Mouse (Mus musculus) stomach, embryonic 15.5 days (tissue): ENCODE data around the gene Znfx1. TPM values are rescaled to one million over a fixed set of nuclear protein-coding genes. Genes with fewer than 3 reads are reported as not detected.

ENCODE experiments used
- ATAC-seq: fragments of 200-750 bp; cut with Nextera tagmentation; 2 replicates; pipeline ENCODE4 v1.8.0; 2017; ENCODE audit warnings: low read depth, moderate number of reproducible peaks, moderate TSS enrichment; ENCODE audit not compliant: insufficient read depth, low FRiP score
- H3K27ac ChIP-seq: fragments of 300-500 bp; sonication (generic); 2 replicates; pipeline ENCODE4 v1.5.1; 2015; ENCODE audit warnings: mild to moderate bottlenecking, inconsistent platforms
- H3K27me3 ChIP-seq: fragments of 300-500 bp; sonication (generic); replicated peaks from 2 replicates; pipeline ENCODE4 v1.6.1; 2015; ENCODE audit warnings: inconsistent platforms
- H3K36me3 ChIP-seq: fragments of 300-500 bp; sonication (generic); 2 replicates; pipeline ENCODE4 v1.6.1; 2015; ENCODE audit warnings: inconsistent platforms
- H3K4me1 ChIP-seq: fragments of 300-500 bp; sonication (generic); 2 replicates; pipeline ENCODE4 v1.6.1; 2015; ENCODE audit warnings: inconsistent platforms
- H3K4me2 ChIP-seq: fragments of 300-500 bp; sonication (generic); 2 replicates; pipeline ENCODE4 v1.6.1; 2015; ENCODE audit warnings: mild to moderate bottlenecking, inconsistent platforms
- H3K4me3 ChIP-seq: fragments of 300-500 bp; sonication (generic); replicated peaks from 2 replicates; pipeline ENCODE4 v1.5.1; 2015; ENCODE audit warnings: inconsistent platforms
- H3K9ac ChIP-seq: fragments of 300-500 bp; sonication (generic); 2 replicates; pipeline ENCODE4 v1.6.1; 2015; ENCODE audit warnings: inconsistent platforms
- H3K9me3 ChIP-seq: fragments of 300-500 bp; sonication (generic); 2 replicates; pipeline ENCODE4 v1.6.1; 2016; ENCODE audit warnings: inconsistent platforms
- WGBS: fragments of 180-500 bp; shearing (Covaris S2); methylation state at CpG from one replicate; pipeline ENCODE4 v1.1.7; 2015; 5-methylcytosine and 5-hydroxymethylcytosine counted together
- polyA plus RNA-seq: library from polyadenylated mRNA; unstranded; fragments of >200 nt; fragmentation: Nextera tagmentation; extraction: Ambion mirVana; gene quantifications from 2 replicates; pipeline ENCODE4 v1.2.1, GENCODE M21; 2015

Gene Znfx1
- polyA plus RNA-seq, 1 experiment from 2014 or later: 7.9 TPM

GRCm38 (mm10) chr2:167006355-167006754 is 56.5 kb downstream of the Znfx1 start:
- Histone ChIP-seq H3K4me3 (no peak overlapping the region), H3K4me1 (0 out of 2 replicates have a peak, but pooled peaks cover 4% of the 10 kb centered on the region), H3K27ac (no peak overlapping the region), H3K4me2 (no peak overlapping the region), H3K9ac (no peak overlapping the region), H3K36me3 (no peaks in the 10 kb centered on the region), H3K27me3 (no peaks in the 10 kb centered on the region), H3K9me3 (no peaks in the 10 kb centered on the region)
- 74% methylated on average over 2 of the region's 2 CpGs for WGBS
- no peak for ATAC-seq

GRCm38 (mm10) chr2:167004099-167004854 is 58.5 kb downstream of the Znfx1 start:
- H3K9ac ChIP-seq: no peak overlapping the region
- no peak for ATAC-seq
- no peak overlapping the region for H3K4me2 ChIP-seq
- H3K27ac ChIP-seq: no peak overlapping the region
- no peaks in the 10 kb centered on the region for H3K36me3 ChIP-seq
- 0 out of 2 replicates have a peak, but pooled peaks cover 4% of the 10 kb centered on the region for H3K4me1 ChIP-seq
- 36% methylated on average over 8 of the region's 8 CpGs for WGBS
- H3K27me3 ChIP-seq: no peaks in the 10 kb centered on the region
- no peaks in the 10 kb centered on the region for H3K9me3 ChIP-seq
- H3K4me3 ChIP-seq: no peak overlapping the region

GRCm38 (mm10) chr2:167001486-167001885 is 61.3 kb downstream of the Znfx1 start:
- H3K9ac ChIP-seq: no peak overlapping the region
- ATAC-seq: no peak

GRCm38 (mm10) chr2:166996533-166996894 is 66.3 kb downstream of the Znfx1 start:
- peak; percentile 17; the same call in 1 of the 2 replicates for ATAC-seq

More at GRCm38 (mm10) chr2:167001486-167001885, 61.3 kb downstream of the Znfx1 start:
- H3K4me2 ChIP-seq: no peak overlapping the region
- H3K36me3 ChIP-seq: no peaks in the 10 kb centered on the region
- 0 out of 2 replicates have a peak, but pooled peaks cover 4% of the 10 kb centered on the region for H3K4me1 ChIP-seq
- H3K4me3 ChIP-seq: no peak overlapping the region
- H3K9me3 ChIP-seq: no peaks in the 10 kb centered on the region
- H3K27me3 ChIP-seq: no peaks in the 10 kb centered on the region
- 78% methylated on average over 9 of the region's 9 CpGs for WGBS
- H3K27ac ChIP-seq: no peak overlapping the region

GRCm38 (mm10) chr2:166995796-166996532 is 66.9 kb downstream of the Znfx1 start, which contains the start of gene Stau1:
Gene Stau1, minus strand, starts transcription at chr2:166996299.
- H3K9ac ChIP-seq: peak within 1 kb of the TSS; percentile 98
- ATAC-seq: peak; percentile 100
- H3K4me3 ChIP-seq: peak within 1 kb of the TSS; percentile 95
- H3K9me3 ChIP-seq: no peaks in the 10 kb centered on the region
- under 1% methylated on average over 74 of the region's 88 CpGs for WGBS
- no peaks in the 10 kb centered on the region for H3K36me3 ChIP-seq
- H3K4me2 ChIP-seq: peak within 1 kb of the TSS; percentile 90
- H3K27ac ChIP-seq: peak within 1 kb of the TSS; percentile 97
- no peaks in the 10 kb centered on the region for H3K27me3 ChIP-seq
- H3K4me1 ChIP-seq: peaks cover 20% of the 10 kb centered on the region

More at GRCm38 (mm10) chr2:166996533-166996894, 66.3 kb downstream of the Znfx1 start:
- WGBS: 36% methylated on average over 8 of the region's 8 CpGs
- peaks cover 20% of the 10 kb centered on the region for H3K4me1 ChIP-seq
- no peaks in the 10 kb centered on the region for H3K9me3 ChIP-seq
- H3K4me2 ChIP-seq: peak overlapping the region; percentile 52
- H3K4me3 ChIP-seq: peak overlapping the region; percentile 95
- H3K9ac ChIP-seq: no peak overlapping the region
- peak overlapping the region; percentile 55 for H3K27ac ChIP-seq
- no peaks in the 10 kb centered on the region for H3K27me3 ChIP-seq
- H3K36me3 ChIP-seq: no peaks in the 10 kb centered on the region

GRCm38 (mm10) chr2:166995021-166995795 is 67.6 kb downstream of the Znfx1 start:
- peak; percentile 14; the same call in 1 of the 2 replicates for ATAC-seq
- 2% methylated on average over 28 of the region's 28 CpGs for WGBS
- peak overlapping the region; percentile 95 for H3K4me3 ChIP-seq

GRCm38 (mm10) chr2:166991945-166992344 is 70.9 kb downstream of the Znfx1 start:
- no peak overlapping the region for H3K4me2 ChIP-seq
- no peak overlapping the region for H3K27ac ChIP-seq
- ATAC-seq: no peak
- H3K9me3 ChIP-seq: no peaks in the 10 kb centered on the region
- H3K27me3 ChIP-seq: no peaks in the 10 kb centered on the region
- no peak overlapping the region for H3K4me3 ChIP-seq
- H3K9ac ChIP-seq: no peak overlapping the region
- no peaks in the 10 kb centered on the region for H3K36me3 ChIP-seq
- peaks cover 20% of the 10 kb centered on the region for H3K4me1 ChIP-seq

More at GRCm38 (mm10) chr2:166995021-166995795, 67.6 kb downstream of the Znfx1 start:
- peaks cover 20% of the 10 kb centered on the region for H3K4me1 ChIP-seq
- H3K27me3 ChIP-seq: no peaks in the 10 kb centered on the region
- no peaks in the 10 kb centered on the region for H3K36me3 ChIP-seq
- peak overlapping the region; percentile 97 for H3K27ac ChIP-seq
- H3K9me3 ChIP-seq: no peaks in the 10 kb centered on the region
- H3K9ac ChIP-seq: peak overlapping the region; percentile 98
- peak overlapping the region; percentile 90 for H3K4me2 ChIP-seq

GRCm38 (mm10) chr2:166990861-166991260 is 72.0 kb downstream of the Znfx1 start:
- 70% methylated on average over 7 of the region's 7 CpGs for WGBS

More at GRCm38 (mm10) chr2:166990861-166991260, 72.0 kb downstream of the Znfx1 start:
- no peak overlapping the region for H3K9ac ChIP-seq
- peaks cover 20% of the 10 kb centered on the region for H3K4me1 ChIP-seq
- H3K9me3 ChIP-seq: no peaks in the 10 kb centered on the region
- H3K4me3 ChIP-seq: no peak overlapping the region
- H3K36me3 ChIP-seq: no peaks in the 10 kb centered on the region
- H3K27me3 ChIP-seq: no peaks in the 10 kb centered on the region
- no peak overlapping the region for H3K27ac ChIP-seq
- ATAC-seq: no peak
- no peak overlapping the region for H3K4me2 ChIP-seq

Other genes with a start within 250 kb of the Znfx1 start
- gene Cse1l, start 157.0 kb downstream of the Znfx1 start, polyA plus RNA-seq: 97.8 and 101 TPM in 2 replicates
- 70.6 and 76.9 TPM in 2 replicates for gene Stau1, start 66.7 kb downstream of the Znfx1 start, polyA plus RNA-seq
- gene Ddx27, start 47.8 kb downstream of the Znfx1 start, polyA plus RNA-seq: 47.4 and 50.4 TPM in 2 replicates
- gene Kcnb1, start 127.1 kb upstream of the Znfx1 start, polyA plus RNA-seq: 1.4 and 1.5 TPM in 2 replicates
- 18.2 and 20.2 TPM in 2 replicates for gene Ptgis, start 177.6 kb upstream of the Znfx1 start, polyA plus RNA-seq